Mouse (Mus musculus) 3T3-L1 (cell line): Measurements from ENCODE around the gene Prss48.

Experiments
- DNase-seq: peaks from one replicate; pipeline ENCODE4 v3.0.0-alpha.2; 2015; ENCODE audit warnings: low read depth, low spot score

The Prss48 gene

DNA sequence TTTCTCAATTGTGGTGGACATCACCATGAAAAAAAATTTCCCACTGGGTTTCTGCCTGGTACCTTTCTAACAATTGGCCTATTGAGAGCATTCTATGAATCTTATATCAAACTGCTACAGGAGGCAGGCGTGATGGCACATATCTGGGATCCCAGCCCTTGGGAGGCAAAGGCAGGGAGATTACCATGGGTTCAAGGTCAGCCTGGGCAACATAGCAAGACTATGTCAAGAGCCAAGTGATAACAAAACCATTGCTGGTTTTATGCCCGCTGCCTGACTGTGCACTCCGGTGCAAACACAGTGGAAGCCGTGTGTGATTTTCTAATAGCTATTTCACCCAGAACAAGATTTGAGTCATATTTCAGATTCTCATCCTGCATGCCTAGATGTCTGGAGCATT, 51.4 kb downstream of the Prss48 start:
- DNase-seq: no peak
